Mouse (Mus musculus) E14TG2a.4 (cell line): ENCODE measurements around the gene Zdhhc22.

Source experiments
- CTCF ChIP-seq: conservative IDR thresholded peaks from 2 replicates; pipeline ENCODE4 v1.5.1; 2014; ENCODE audit warnings: low read length
- NANOG ChIP-seq: IDR thresholded peaks from 2 replicates; pipeline ENCODE4 v1.6.1; 2014; ENCODE audit warnings: borderline replicate concordance, low read length, mixed read lengths
- POU5F1 ChIP-seq: IDR thresholded peaks from 2 replicates; pipeline ENCODE4 v1.6.1; 2014; ENCODE audit warnings: low read length, borderline replicate concordance

DNA sequence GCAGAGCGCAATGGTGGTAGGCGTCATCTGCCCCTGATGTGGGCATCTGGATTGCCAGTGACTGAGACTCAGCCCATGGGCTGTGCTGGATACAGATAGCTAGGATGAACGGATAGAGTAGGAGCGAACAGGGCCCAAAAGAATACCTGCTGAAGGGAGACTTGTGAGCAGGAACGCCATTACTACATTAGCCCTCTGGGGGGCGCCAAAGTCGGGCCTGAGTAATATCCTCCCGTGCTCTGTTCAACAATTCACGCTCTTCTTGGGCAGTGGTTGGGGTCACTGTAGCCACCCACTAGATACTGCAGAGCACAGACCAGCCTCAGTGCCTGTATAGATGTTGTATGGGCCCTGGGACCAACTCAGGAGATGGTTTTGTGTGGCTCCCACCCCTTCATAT is 9.1 kb downstream of the Zdhhc22 start:
- TF ChIP-seq CTCF (peak; percentile 98), NANOG (no peak), POU5F1 (no peak)
